Mouse (Mus musculus) olfactory bulb, adult 2 months (tissue): ENCODE measurements at regions not wholly inside any gene's neighbourhood (a gene's known extent, or its start where the extent isn't known, plus 50 kb on each side); places are given as distances from the start of the nearest gene placed in this dataset.

Experiments
- CTCF ChIP-seq: fragments of 200-500 bp; IDR thresholded peaks from 2 replicates; pipeline ENCODE4 v1.5.1; 2012; ENCODE audit warnings: low read depth, mild to moderate bottlenecking, low read length, moderate library complexity; ENCODE audit not compliant: insufficient read depth
- POLR2A ChIP-seq: fragments of 200-500 bp; IDR thresholded peaks from 2 replicates; pipeline ENCODE4 v1.6.1; 2012; ENCODE audit warnings: mild to moderate bottlenecking, low read depth, low read length, moderate library complexity; ENCODE audit not compliant: insufficient read depth

GRCm38 (mm10) chr3:149170191-149170590, 179.8 kb upstream of the Adgrl2 start:
- TF ChIP-seq CTCF: no peak
- no peak for TF ChIP-seq POLR2A
